Mouse (Mus musculus) liver, adult 2 months (tissue): ENCODE results near the gene Defb42. TPM values are rescaled to one million over a fixed set of nuclear protein-coding genes. Genes with fewer than 3 reads are reported as not detected.

Experiments used
- DNase-seq: peaks from one replicate; pipeline ENCODE4 v3.0.0-alpha.2; 2011; ENCODE audit warnings: low read depth, low spot score; ENCODE audit errors: extremely low read depth
- H3K27ac ChIP-seq: fragments of 200-500 bp; replicated peaks from 2 replicates; pipeline ENCODE4 v1.5.1; 2012; ENCODE audit warnings: low read depth, mild to moderate bottlenecking, control low read depth, inconsistent platforms, low read length; ENCODE audit not compliant: insufficient read depth
- H3K27me3 ChIP-seq: fragments of 200-500 bp; 2 replicates; pipeline ENCODE4 v1.6.1; 2012; ENCODE audit warnings: mild to moderate bottlenecking, moderate library complexity, low read length, inconsistent platforms; ENCODE audit not compliant: control insufficient read depth, insufficient read depth
- H3K36me3 ChIP-seq: fragments of 200-500 bp; 2 replicates; pipeline ENCODE4 v1.6.1; 2012; ENCODE audit warnings: low read length, inconsistent platforms; ENCODE audit not compliant: control insufficient read depth, insufficient read depth
- H3K4me1 ChIP-seq: fragments of 200-500 bp; 2 replicates; pipeline ENCODE4 v1.6.1; 2011; ENCODE audit warnings: low read length; ENCODE audit not compliant: control insufficient read depth, insufficient read depth
- H3K4me3 ChIP-seq: fragments of 200-500 bp; 2 replicates; pipeline ENCODE4 v1.5.1; 2011; ENCODE audit warnings: low read depth, mild to moderate bottlenecking, control low read depth, low read length, moderate library complexity; ENCODE audit not compliant: insufficient read depth
- H3K79me2 ChIP-seq: fragments of 200-500 bp; 2 replicates; pipeline ENCODE4 v1.6.1; 2012; ENCODE audit warnings: inconsistent platforms, mild to moderate bottlenecking, low read length, moderate library complexity; ENCODE audit not compliant: control insufficient read depth, insufficient read depth
- H3K9ac ChIP-seq: fragments of 200-500 bp; 2 replicates; pipeline ENCODE4 v1.6.1; 2012; ENCODE audit warnings: low read depth, mild to moderate bottlenecking, control low read depth, inconsistent platforms, low read length
- CTCF ChIP-seq: fragments of 200-500 bp; IDR thresholded peaks from 2 replicates; pipeline ENCODE4 v1.5.1; 2011; ENCODE audit warnings: low read depth, low read length, control low read depth
- POLR2A ChIP-seq: fragments of 200-500 bp; IDR thresholded peaks from 2 replicates; pipeline ENCODE4 v1.6.1; 2011; ENCODE audit warnings: low read length, control low read depth; ENCODE audit not compliant: insufficient read depth; ENCODE audit errors: extremely low read depth
- WGBS: fragments of 180-500 bp; shearing (Covaris S2); methylation state at CpG from one replicate; pipeline ENCODE4 v1.1.7; 2018; 5-methylcytosine and 5-hydroxymethylcytosine counted together
- polyA plus RNA-seq: library from polyadenylated mRNA; depleted of rRNA; stranded (reverse); fragments of >200 nt; gene quantifications from 2 replicates; pipeline ENCODE4 v1.2.3, GENCODE M21; 2012; rRNA removed
- total RNA-seq: library from RNA; depleted of rRNA; stranded (reverse); fragments of >200 nt; gene quantifications from 2 replicates; pipeline ENCODE4 v1.2.3, GENCODE M21; 2014; rRNA removed

Defb42 gene
- total and polyA plus RNA-seq, 2 experiments, result not detected

GRCm38 (mm10) chr14:63062184-63062583 lies 15.4 kb downstream of the Defb42 start:
- WGBS, result 81% methylated on average over 2 of the region's 2 CpGs
- Histone ChIP-seq H3K4me1 (no peaks in the 10 kb centered on the region), H3K79me2 (no peaks in the 10 kb centered on the region), H3K36me3 (no peaks in the 10 kb centered on the region), H3K9ac (no peak overlapping the region), H3K27me3 (no peaks in the 10 kb centered on the region), H3K4me3 (no peak overlapping the region), H3K27ac (no peak overlapping the region)
- TF ChIP-seq CTCF (no peak), POLR2A (no peak)
- DNase-seq, result no peak

- H3K36me3 ChIP-seq, result no peaks in the 10 kb centered on the region
- 88% methylated on average over 5 of the region's 5 CpGs for WGBS
- H3K4me1 ChIP-seq, result no peaks in the 10 kb centered on the region
- H3K9ac ChIP-seq, result no peak overlapping the region
- H3K27me3 ChIP-seq, result no peaks in the 10 kb centered on the region
- H3K4me3 ChIP-seq, result no peak overlapping the region
- DNase-seq, result no peak
- H3K27ac ChIP-seq, result no peak overlapping the region
- TF ChIP-seq POLR2A (no peak), CTCF (no peak)
- H3K79me2 ChIP-seq, result no peaks in the 10 kb centered on the region
Measured at GRCm38 (mm10) chr14:63065391-63065790, 18.6 kb downstream of the Defb42 start.

GRCm38 (mm10) chr14:63066630-63067310 lies 20.0 kb downstream of the Defb42 start:
- no peaks in the 10 kb centered on the region for H3K79me2 ChIP-seq
- DNase-seq, result peak; percentile 43
- H3K27ac ChIP-seq, result 0 out of 2 replicates have a peak overlapping the region, but pooled peaks have one; percentile 1
- WGBS, result 21% methylated on average over 16 of the region's 16 CpGs
- no peaks in the 10 kb centered on the region for H3K4me1 ChIP-seq
- H3K9ac ChIP-seq, result no peak overlapping the region
- H3K4me3 ChIP-seq, result no peak overlapping the region
- no peaks in the 10 kb centered on the region for H3K36me3 ChIP-seq
- no peaks in the 10 kb centered on the region for H3K27me3 ChIP-seq
- TF ChIP-seq CTCF (peak; percentile 58), POLR2A (no peak)

- no peaks in the 10 kb centered on the region for H3K4me1 ChIP-seq
- WGBS, result 49% methylated on average over 15 of the region's 15 CpGs
- no peak overlapping the region for H3K4me3 ChIP-seq
- TF ChIP-seq POLR2A (no peak), CTCF (no peak)
- H3K27ac ChIP-seq, result 0 out of 2 replicates have a peak overlapping the region, but pooled peaks have one; percentile 53
- H3K36me3 ChIP-seq, result no peaks in the 10 kb centered on the region
- H3K79me2 ChIP-seq, result no peaks in the 10 kb centered on the region
- no peak overlapping the region for H3K9ac ChIP-seq
- DNase-seq, result peak; percentile 15
- H3K27me3 ChIP-seq, result no peaks in the 10 kb centered on the region
Measured at GRCm38 (mm10) chr14:63067708-63068107, 20.9 kb downstream of the Defb42 start.

Other genes with a start within 250 kb of the Defb42 start
- gene Wdfy2, start 209.3 kb upstream of the Defb42 start, total RNA-seq, result 10.7 and 11.5 TPM in 2 replicates
- 4.8 and 6.1 TPM in 2 replicates for gene Wdfy2, start 209.3 kb upstream of the Defb42 start, polyA plus RNA-seq
- not detected in 2 replicates for gene Defb48, start 62.5 kb upstream of the Defb42 start, total RNA-seq
- gene Defb48, start 62.5 kb upstream of the Defb42 start, polyA plus RNA-seq, result not detected in 2 replicates
- not detected in 2 replicates for gene Defb47, start 48.9 kb upstream of the Defb42 start, total RNA-seq
- not detected in 2 replicates for gene Defb47, start 48.9 kb upstream of the Defb42 start, polyA plus RNA-seq
- gene Defb43, start 35.2 kb upstream of the Defb42 start, total RNA-seq, result not detected in 2 replicates
- not detected in 2 replicates for gene Defb43, start 35.2 kb upstream of the Defb42 start, polyA plus RNA-seq
- not detected in 2 replicates for gene Defb30, start 3.0 kb downstream of the Defb42 start, total RNA-seq
- not detected in 2 replicates for gene Defb30, start 3.0 kb downstream of the Defb42 start, polyA plus RNA-seq